Mouse (Mus musculus): Measurements from ENCODE around the gene Skil. TPM values are rescaled to one million over a fixed set of nuclear protein-coding genes. Genes with fewer than 3 reads are reported as not detected.

The Skil gene
- total and polyA plus RNA-seq, 2 experiments from 2014 or later, result 28.5 to 39.4 TPM

DNA sequence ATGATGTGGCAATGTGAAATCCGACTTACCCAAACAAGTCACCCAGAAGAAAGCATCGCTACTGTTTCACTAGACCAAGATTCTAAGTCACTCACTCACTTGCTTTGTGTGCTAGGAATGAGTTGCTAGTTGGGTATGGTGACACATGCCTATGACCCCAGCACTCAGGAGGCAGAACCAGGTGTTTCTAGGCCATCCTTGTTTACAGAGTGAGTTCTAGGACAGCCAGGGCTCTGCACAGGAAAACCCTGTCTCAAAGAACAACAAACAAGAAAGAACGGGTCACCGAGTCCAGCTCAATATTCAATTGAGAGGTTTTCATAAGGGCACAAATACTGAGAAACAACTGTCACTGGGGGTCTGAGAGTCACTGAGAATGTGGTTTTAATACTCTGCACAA lies 28.2 kb downstream of the Skil start:
- H3K27ac ChIP-seq (ENCODE audit: low read depth, low read length), result no peak overlapping the region
- DNase-seq (ENCODE audit: low spot score) (no peak), ATAC-seq (ENCODE audit: low FRiP score) (no peak)
- H3K4me3 ChIP-seq (ENCODE audit: low read depth, low read length), result no peak overlapping the region
- no peaks in the 10 kb centered on the region for H3K4me1 ChIP-seq (ENCODE audit: insufficient read depth, low read length)
- H3K36me3 ChIP-seq (ENCODE audit: insufficient read depth, low read length), result peaks cover 9% of the 10 kb centered on the region; the same call in 1 of the 2 replicates
- H3K27me3 ChIP-seq (ENCODE audit: insufficient read depth, low read length), result no peaks in the 10 kb centered on the region
- no peaks in the 10 kb centered on the region for H3K9me3 ChIP-seq (ENCODE audit: low read length)
- WGBS, result 90% methylated on average over 4 of the region's 4 CpGs
- TF ChIP-seq CTCF (IDR thresholded peaks at IDR 0.05), result no peak
- no peak overlapping the region for H3K9ac ChIP-seq (replicated peaks; ENCODE audit: low read length, poor library complexity, severe bottlenecking)
- H3K4me2 ChIP-seq (ENCODE audit: low read depth, low read length, poor library complexity, severe bottlenecking), result no peak overlapping the region

- WGBS, result 70% methylated on average over 4 of the region's 4 CpGs
- Histone ChIP-seq H3K27me3 (ENCODE audit: insufficient read depth, low read length) (no peaks in the 10 kb centered on the region), H3K36me3 (ENCODE audit: insufficient read depth, low read length) (peaks cover 5% of the 10 kb centered on the region; the same call in 1 of the 2 replicates), H3K9ac (replicated peaks; ENCODE audit: low read length, poor library complexity, severe bottlenecking) (no peak overlapping the region), H3K4me2 (ENCODE audit: low read depth, low read length, poor library complexity, severe bottlenecking) (no peak overlapping the region), H3K4me3 (ENCODE audit: low read depth, low read length) (no peak overlapping the region), H3K27ac (ENCODE audit: low read depth, low read length) (no peak overlapping the region), H3K9me3 (ENCODE audit: low read length) (no peaks in the 10 kb centered on the region), H3K4me1 (ENCODE audit: insufficient read depth, low read length) (no peaks in the 10 kb centered on the region)
- DNase-seq (ENCODE audit: low spot score) (no peak), ATAC-seq (ENCODE audit: low FRiP score) (no peak)
- TF ChIP-seq CTCF (IDR thresholded peaks at IDR 0.05), result no peak
Measured at GRCm38 (mm10) chr3:31126303-31126702, 31.4 kb downstream of the Skil start.

GRCm38 (mm10) chr3:31126848-31127247 lies 32.0 kb downstream of the Skil start:
- H3K4me3 ChIP-seq (ENCODE audit: low read depth, low read length), result no peak overlapping the region
- no peaks in the 10 kb centered on the region for H3K27me3 ChIP-seq (ENCODE audit: insufficient read depth, low read length)
- no peak overlapping the region for H3K4me2 ChIP-seq (ENCODE audit: low read depth, low read length, poor library complexity, severe bottlenecking)
- H3K27ac ChIP-seq (ENCODE audit: low read depth, low read length), result no peak overlapping the region
- no peaks in the 10 kb centered on the region for H3K4me1 ChIP-seq (ENCODE audit: insufficient read depth, low read length)
- H3K9me3 ChIP-seq (ENCODE audit: low read length), result no peaks in the 10 kb centered on the region
- 90% methylated on average over 3 of the region's 3 CpGs for WGBS
- ATAC-seq (ENCODE audit: low FRiP score) (no peak), DNase-seq (ENCODE audit: low spot score) (no peak)
- peaks cover 5% of the 10 kb centered on the region; the same call in 1 of the 2 replicates for H3K36me3 ChIP-seq (ENCODE audit: insufficient read depth, low read length)
- H3K9ac ChIP-seq (replicated peaks; ENCODE audit: low read length, poor library complexity, severe bottlenecking), result no peak overlapping the region
- no peak for TF ChIP-seq CTCF (IDR thresholded peaks at IDR 0.05)

GRCm38 (mm10) chr3:31129766-31130165 lies 34.9 kb downstream of the Skil start:
- no peaks in the 10 kb centered on the region for H3K36me3 ChIP-seq (ENCODE audit: insufficient read depth, low read length)
- H3K4me2 ChIP-seq (ENCODE audit: low read depth, low read length, poor library complexity, severe bottlenecking), result no peak overlapping the region
- 57% methylated on average over 4 of the region's 4 CpGs for WGBS
- no peak for TF ChIP-seq CTCF (IDR thresholded peaks at IDR 0.05)
- no peaks in the 10 kb centered on the region for H3K4me1 ChIP-seq (ENCODE audit: insufficient read depth, low read length)
- ATAC-seq (ENCODE audit: low FRiP score), result no peak
- no peak overlapping the region for H3K4me3 ChIP-seq (ENCODE audit: low read depth, low read length)
- no peak for DNase-seq (ENCODE audit: low spot score)
- H3K9ac ChIP-seq (replicated peaks; ENCODE audit: low read length, poor library complexity, severe bottlenecking), result no peak overlapping the region
- no peaks in the 10 kb centered on the region for H3K27me3 ChIP-seq (ENCODE audit: insufficient read depth, low read length)
- no peaks in the 10 kb centered on the region for H3K9me3 ChIP-seq (ENCODE audit: low read length)
- H3K27ac ChIP-seq (ENCODE audit: low read depth, low read length), result no peak overlapping the region

DNA sequence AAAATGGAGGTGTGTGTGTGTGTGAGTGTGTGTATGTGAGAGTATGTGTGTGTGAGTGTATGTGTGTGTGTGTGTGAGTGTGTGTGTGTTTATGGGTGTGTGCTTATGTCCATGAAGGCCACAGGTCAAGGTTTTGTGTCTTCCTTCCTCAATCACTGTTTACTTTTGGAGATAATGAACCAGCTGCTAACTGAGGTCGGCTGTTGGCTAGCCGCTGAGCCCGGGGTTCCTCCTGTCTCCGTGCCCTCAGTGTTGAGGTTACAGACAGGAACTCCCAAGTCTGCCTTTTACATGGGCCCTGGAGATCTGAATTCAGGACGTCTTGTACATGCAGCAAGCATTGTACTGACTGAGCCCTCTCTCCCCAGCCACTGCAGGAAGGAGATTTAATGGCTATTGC lies 38.8 kb downstream of the Skil start:
- no peak for DNase-seq (ENCODE audit: low spot score)
- 68% methylated on average over 5 of the region's 5 CpGs for WGBS
- no peak for TF ChIP-seq CTCF (IDR thresholded peaks at IDR 0.05)
- Histone ChIP-seq H3K9me3 (ENCODE audit: low read length) (no peaks in the 10 kb centered on the region), H3K4me3 (ENCODE audit: low read depth, low read length) (no peak overlapping the region), H3K4me1 (ENCODE audit: insufficient read depth, low read length) (no peaks in the 10 kb centered on the region), H3K4me2 (ENCODE audit: low read depth, low read length, poor library complexity, severe bottlenecking) (no peak overlapping the region), H3K27me3 (ENCODE audit: insufficient read depth, low read length) (no peaks in the 10 kb centered on the region), H3K9ac (replicated peaks; ENCODE audit: low read length, poor library complexity, severe bottlenecking) (no peak overlapping the region), H3K36me3 (ENCODE audit: insufficient read depth, low read length) (no peaks in the 10 kb centered on the region), H3K27ac (ENCODE audit: low read depth, low read length) (no peak overlapping the region)
- ATAC-seq (ENCODE audit: low FRiP score), result no peak

GRCm38 (mm10) chr3:31134246-31134645 lies 39.4 kb downstream of the Skil start:
- no peak overlapping the region for H3K4me3 ChIP-seq (ENCODE audit: low read depth, low read length)
- no peak overlapping the region for H3K9ac ChIP-seq (replicated peaks; ENCODE audit: low read length, poor library complexity, severe bottlenecking)
- no peak for DNase-seq (ENCODE audit: low spot score)
- no peaks in the 10 kb centered on the region for H3K27me3 ChIP-seq (ENCODE audit: insufficient read depth, low read length)
- H3K4me1 ChIP-seq (ENCODE audit: insufficient read depth, low read length), result no peaks in the 10 kb centered on the region
- no peak for ATAC-seq (ENCODE audit: low FRiP score)
- no peaks in the 10 kb centered on the region for H3K36me3 ChIP-seq (ENCODE audit: insufficient read depth, low read length)
- 87% methylated on average over 8 of the region's 8 CpGs for WGBS
- H3K9me3 ChIP-seq (ENCODE audit: low read length), result no peaks in the 10 kb centered on the region
- H3K27ac ChIP-seq (ENCODE audit: low read depth, low read length), result no peak overlapping the region
- TF ChIP-seq CTCF (IDR thresholded peaks at IDR 0.05), result no peak
- H3K4me2 ChIP-seq (ENCODE audit: low read depth, low read length, poor library complexity, severe bottlenecking), result no peak overlapping the region
